Comparison of ENCODE assay signal across 10 mouse cellular contexts in genomic region chr15:103302341-103303021, GRCm38 (mm10). TPM values are rescaled to one million over a fixed set of nuclear protein-coding genes. Genes with fewer than 3 reads are reported as not detected.
DNase-seq lines count a peak whose midpoint lies in the region; ATAC-seq and TF ChIP-seq lines count a peak whose summit lies in the region.
"Had no signal": no experiment of that assay in that cellular context is flagged by ENCODE, and none has a peak within 500 bp of the region (broad histone marks: within the 10 kb centered on the region; RNA-seq: fewer than 3 reads in every experiment).

No protein-coding gene starts in this region.

- DNase-seq in intestine, embryonic 14.5 days (ENCODE audit: low spot score) = no peak
- no peak for DNase-seq in spleen, adult 12 weeks (ENCODE audit: low spot score)
- no peak for DNase-seq in cerebellum, adult 11 months
- DNase-seq in adrenal gland, adult 18-20 months (ENCODE audit: low spot score in 2 of 2) = no peak
- DNase-seq: adrenal gland, postnatal 36 days had no signal

- 0 out of 2 replicates have a peak overlapping the region, but pooled peaks have one; percentile 22 for H3K9ac ChIP-seq in intestine, embryonic 14.5 days (ENCODE audit: low read length)
- no peak overlapping the region for H3K9ac ChIP-seq in intestine, postnatal 0 days (ENCODE audit: low read depth, low read length)
- peak overlapping the region; percentile 51; the same call in 1 of the 2 replicates for H3K9ac ChIP-seq in embryonic facial prominence, embryonic 13.5 days
- no peak overlapping the region for H3K9ac ChIP-seq in intestine, embryonic 15.5 days
- peak overlapping the region; percentile 52; the same call in 1 of the 2 replicates for H3K9ac ChIP-seq in neural tube, embryonic 12.5 days

- WGBS in intestine, embryonic 14.5 days = 21% methylated on average over 6 of the region's 6 CpGs
- 42% methylated on average over 6 of the region's 6 CpGs for WGBS in intestine, postnatal 0 days
- 24% methylated on average over 6 of the region's 6 CpGs for WGBS in embryonic facial prominence, embryonic 13.5 days
- WGBS in intestine, embryonic 15.5 days = 22% methylated on average over 6 of the region's 6 CpGs
- 3% methylated on average over 6 of the region's 6 CpGs for WGBS in neural tube, embryonic 12.5 days

- no peak for ATAC-seq in intestine, embryonic 14.5 days (replicated peaks; ENCODE audit: low FRiP score, low TSS enrichment, low read depth)
- ATAC-seq in intestine, postnatal 0 days = no peak
- ATAC-seq in embryonic facial prominence, embryonic 13.5 days (ENCODE audit: insufficient number of reproducible peaks, insufficient read depth, low FRiP score, low TSS enrichment, low read depth) = no peak
- ATAC-seq in intestine, embryonic 15.5 days = no peak
- ATAC-seq in neural tube, embryonic 12.5 days (ENCODE audit: low FRiP score, low read depth) = no peak

- H3K36me3 ChIP-seq in intestine, embryonic 14.5 days (ENCODE audit: control insufficient read depth, insufficient read depth, low read length) = peaks cover 19% of the 10 kb centered on the region
- peaks cover 24% of the 10 kb centered on the region for H3K36me3 ChIP-seq in intestine, postnatal 0 days (ENCODE audit: control insufficient read depth, insufficient read depth)
- H3K36me3 ChIP-seq in embryonic facial prominence, embryonic 13.5 days = peaks cover 18% of the 10 kb centered on the region
- H3K36me3 ChIP-seq in intestine, embryonic 15.5 days = no peaks in the 10 kb centered on the region
- no peaks in the 10 kb centered on the region for H3K36me3 ChIP-seq in neural tube, embryonic 12.5 days

- peaks cover 72% of the 10 kb centered on the region for H3K4me1 ChIP-seq in intestine, embryonic 14.5 days (replicated peaks; ENCODE audit: control insufficient read depth, insufficient read depth, low read length)
- H3K4me1 ChIP-seq in intestine, postnatal 0 days (replicated peaks; ENCODE audit: control insufficient read depth, insufficient read depth, low read length) = peaks cover 16% of the 10 kb centered on the region
- peaks cover 91% of the 10 kb centered on the region for H3K4me1 ChIP-seq in embryonic facial prominence, embryonic 13.5 days
- H3K4me1 ChIP-seq in intestine, embryonic 15.5 days (replicated peaks) = peaks cover 72% of the 10 kb centered on the region
- peaks cover 93% of the 10 kb centered on the region for H3K4me1 ChIP-seq in neural tube, embryonic 12.5 days

- H3K4me3 ChIP-seq in intestine, embryonic 14.5 days (ENCODE audit: low read depth, low read length) = no peak overlapping the region
- H3K4me3 ChIP-seq in intestine, postnatal 0 days (ENCODE audit: low read depth, low read length) = no peak overlapping the region
- no peak overlapping the region for H3K4me3 ChIP-seq in embryonic facial prominence, embryonic 13.5 days
- H3K4me3 ChIP-seq in intestine, embryonic 15.5 days (replicated peaks) = no peak overlapping the region
- H3K4me3 ChIP-seq in neural tube, embryonic 12.5 days = no peak overlapping the region

- TF ChIP-seq CTCF in intestine, postnatal 0 days (IDR thresholded peaks at IDR 0.05; ENCODE audit: low read depth) = no peak

- no peak overlapping the region; the same call in 1 of the 2 replicates for H3K4me2 ChIP-seq in intestine, embryonic 14.5 days (ENCODE audit: low read length)
- no peak overlapping the region for H3K4me2 ChIP-seq in intestine, postnatal 0 days (replicated peaks; ENCODE audit: low read depth)
- H3K4me2 ChIP-seq in embryonic facial prominence, embryonic 13.5 days = peak overlapping the region; percentile 24; the same call in 1 of the 2 replicates
- H3K4me2 ChIP-seq in intestine, embryonic 15.5 days (replicated peaks) = no peak overlapping the region
- H3K4me2 ChIP-seq in neural tube, embryonic 12.5 days (replicated peaks) = peak overlapping the region; percentile 66

- no peaks in the 10 kb centered on the region for H3K27me3 ChIP-seq in intestine, embryonic 14.5 days (replicated peaks; ENCODE audit: control insufficient read depth, insufficient read depth, low read length)
- H3K27me3 ChIP-seq in intestine, postnatal 0 days (replicated peaks; ENCODE audit: control insufficient read depth, insufficient read depth, low read length) = no peaks in the 10 kb centered on the region
- H3K27me3 ChIP-seq in embryonic facial prominence, embryonic 13.5 days = no peaks in the 10 kb centered on the region
- no peaks in the 10 kb centered on the region for H3K27me3 ChIP-seq in intestine, embryonic 15.5 days (replicated peaks)
- H3K27me3 ChIP-seq in neural tube, embryonic 12.5 days (replicated peaks) = no peaks in the 10 kb centered on the region

- H3K9me3 ChIP-seq in intestine, embryonic 14.5 days (ENCODE audit: control insufficient read depth, low read length) = no peaks in the 10 kb centered on the region
- H3K9me3 ChIP-seq in intestine, postnatal 0 days (ENCODE audit: control insufficient read depth) = no peaks in the 10 kb centered on the region
- no peaks in the 10 kb centered on the region for H3K9me3 ChIP-seq in embryonic facial prominence, embryonic 13.5 days
- no peaks in the 10 kb centered on the region for H3K9me3 ChIP-seq in intestine, embryonic 15.5 days
- no peaks in the 10 kb centered on the region for H3K9me3 ChIP-seq in neural tube, embryonic 12.5 days

- peak overlapping the region; percentile 88 for H3K27ac ChIP-seq in intestine, embryonic 14.5 days (ENCODE audit: low read depth)
- H3K27ac ChIP-seq in intestine, postnatal 0 days (ENCODE audit: low read depth, low read length) = no peak overlapping the region
- H3K27ac ChIP-seq in embryonic facial prominence, embryonic 13.5 days = peak overlapping the region; percentile 98
- H3K27ac ChIP-seq in intestine, embryonic 15.5 days = peak overlapping the region; percentile 58
- peak overlapping the region; percentile 99 for H3K27ac ChIP-seq in neural tube, embryonic 12.5 days

RNA-seq across cellular contexts. Expression of gene Gpr84, which starts 7.9 kb away (rescaled TPM):
- polyA plus RNA-seq in intestine, embryonic 14.5 days (2014; fragmentation: Nextera tagmentation; extraction: Ambion mirVana) = 0.11 and 0.34 TPM in 2 replicates
- polyA plus RNA-seq in intestine, postnatal 0 days (2015; fragmentation: Nextera tagmentation; extraction: Ambion mirVana) = not detected in 2 replicates
- 0.54 and 0.62 TPM in 2 replicates for polyA plus RNA-seq in embryonic facial prominence, embryonic 13.5 days (2015; fragmentation: Nextera tagmentation; extraction: Ambion mirVana)
- polyA plus RNA-seq in intestine, embryonic 15.5 days (2015; fragmentation: Nextera tagmentation; extraction: Ambion mirVana) = 0.20 and 0.29 TPM in 2 replicates
- polyA plus RNA-seq in neural tube, embryonic 12.5 days (2016; fragmentation: Nextera tagmentation; extraction: Ambion mirVana) = 0.25 and 0.29 TPM in 2 replicates
- total RNA-seq in adrenal gland, adult 18-20 months (2021) = not detected
- total RNA-seq: adrenal gland, postnatal 36 days; gastrocnemius, adult 18-20 months had no signal

RNA-seq across cellular contexts. Expression of gene Copz1, which starts 30.0 kb away (rescaled TPM):
- 266 and 283 TPM in 2 replicates for polyA plus RNA-seq in intestine, embryonic 14.5 days (2014; fragmentation: Nextera tagmentation; extraction: Ambion mirVana)
- polyA plus RNA-seq in intestine, postnatal 0 days (2015; fragmentation: Nextera tagmentation; extraction: Ambion mirVana) = 248 and 253 TPM in 2 replicates
- 254 and 287 TPM in 2 replicates for polyA plus RNA-seq in embryonic facial prominence, embryonic 13.5 days (2015; fragmentation: Nextera tagmentation; extraction: Ambion mirVana)
- 259 and 262 TPM in 2 replicates for polyA plus RNA-seq in intestine, embryonic 15.5 days (2015; fragmentation: Nextera tagmentation; extraction: Ambion mirVana)
- 231 and 243 TPM in 2 replicates for polyA plus RNA-seq in neural tube, embryonic 12.5 days (2016; fragmentation: Nextera tagmentation; extraction: Ambion mirVana)
- total RNA-seq in adrenal gland, adult 18-20 months (2021) = 100 to 1,000 TPM; 138 to 150 TPM

RNA-seq across cellular contexts. Expression of gene Zfp385a, which starts 37.4 kb away (rescaled TPM):
- polyA plus RNA-seq in intestine, embryonic 14.5 days (2014; fragmentation: Nextera tagmentation; extraction: Ambion mirVana) = 7.2 and 7.5 TPM in 2 replicates
- polyA plus RNA-seq in intestine, postnatal 0 days (2015; fragmentation: Nextera tagmentation; extraction: Ambion mirVana) = 2.9 and 3.1 TPM in 2 replicates
- polyA plus RNA-seq in embryonic facial prominence, embryonic 13.5 days (2015; fragmentation: Nextera tagmentation; extraction: Ambion mirVana) = 10.9 and 12.2 TPM in 2 replicates
- 5.6 TPM in 2 replicates for polyA plus RNA-seq in intestine, embryonic 15.5 days (2015; fragmentation: Nextera tagmentation; extraction: Ambion mirVana)
- polyA plus RNA-seq in neural tube, embryonic 12.5 days (2016; fragmentation: Nextera tagmentation; extraction: Ambion mirVana) = 20.2 and 20.9 TPM in 2 replicates
- 10 to 100 TPM; 12.4 to 16.9 TPM for total RNA-seq in adrenal gland, adult 18-20 months (2021)

RNA-seq across cellular contexts. Expression of gene Nfe2, which starts 44.3 kb away (rescaled TPM):
- 1.8 and 1.9 TPM in 2 replicates for polyA plus RNA-seq in intestine, embryonic 14.5 days (2014; fragmentation: Nextera tagmentation; extraction: Ambion mirVana)
- 0.82 and 0.90 TPM in 2 replicates for polyA plus RNA-seq in intestine, postnatal 0 days (2015; fragmentation: Nextera tagmentation; extraction: Ambion mirVana)
- 2.4 and 2.9 TPM in 2 replicates for polyA plus RNA-seq in embryonic facial prominence, embryonic 13.5 days (2015; fragmentation: Nextera tagmentation; extraction: Ambion mirVana)
- 3.5 and 4.9 TPM in 2 replicates for polyA plus RNA-seq in intestine, embryonic 15.5 days (2015; fragmentation: Nextera tagmentation; extraction: Ambion mirVana)
- polyA plus RNA-seq in neural tube, embryonic 12.5 days (2016; fragmentation: Nextera tagmentation; extraction: Ambion mirVana) = 3.2 and 4.3 TPM in 2 replicates
- total RNA-seq in adrenal gland, adult 18-20 months (2021) = under 1 TPM in 1 of 2 experiments, not detected in 1; 0.67 TPM
- total RNA-seq: gastrocnemius, adult 18-20 months had no signal

Comparison
In these comparisons a context has a peak if more than half of its experiments do, and no peak if none do; other contexts are left out.
1. H3K9ac ChIP-seq: peak in intestine, embryonic 14.5 days (single experiment), embryonic facial prominence, embryonic 13.5 days (single experiment) and neural tube, embryonic 12.5 days (single experiment); none in intestine, postnatal 0 days (single experiment) and intestine, embryonic 15.5 days (single experiment).
2. H3K4me2 ChIP-seq: peak in embryonic facial prominence, embryonic 13.5 days (single experiment) and neural tube, embryonic 12.5 days (single experiment); none in intestine, embryonic 14.5 days (single experiment), intestine, postnatal 0 days (single experiment) and intestine, embryonic 15.5 days (single experiment).